Mouse (Mus musculus): ENCODE results near the gene Zfp763.

DNA sequence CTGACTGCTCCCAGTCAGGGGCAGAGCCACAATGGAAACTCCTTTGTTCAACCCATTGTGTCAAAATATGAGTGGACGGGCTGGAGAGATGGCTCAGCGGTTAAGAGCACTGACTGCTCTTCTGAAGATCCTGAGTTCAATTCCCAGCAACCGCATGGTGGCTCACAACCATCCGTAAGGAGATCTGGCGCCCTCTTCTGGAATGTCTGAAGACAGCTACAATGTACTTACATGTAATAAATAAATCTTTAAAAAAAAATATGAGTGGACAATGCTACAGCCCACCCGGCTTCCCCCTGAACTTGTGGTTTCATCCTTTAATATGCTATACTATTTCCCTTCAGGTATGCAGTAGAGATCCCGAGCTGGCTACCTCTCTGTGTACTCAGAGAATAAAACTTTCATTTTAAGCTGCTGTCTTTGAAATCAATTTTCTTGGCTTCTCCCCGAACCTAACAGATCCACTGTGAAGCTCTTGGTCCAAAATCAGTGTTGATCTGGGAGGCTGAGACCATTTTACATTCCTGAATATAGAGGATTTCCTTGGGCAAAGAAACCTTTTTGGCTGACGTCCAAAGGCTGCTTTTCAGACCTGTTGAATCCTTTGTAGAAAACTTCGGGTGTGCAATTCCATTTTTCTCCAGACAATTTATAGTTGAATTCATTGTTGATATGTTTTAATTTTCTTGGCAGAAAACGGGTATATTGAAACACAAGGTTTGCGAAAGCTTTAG lies 41.1 kb downstream of the Zfp763 start:
- TF ChIP-seq CTCF (IDR thresholded peaks at IDR 0.05; ENCODE audit: insufficient read depth, low read length), result no peak
- no peak for TF ChIP-seq POLR2A (IDR thresholded peaks at IDR 0.05; ENCODE audit: borderline replicate concordance, extremely low read depth, low read depth, low read length)
